Mouse (Mus musculus) lung, embryonic 14.5 days (tissue): ENCODE data around the gene Hoxa7. TPM values are rescaled to one million over a fixed set of nuclear protein-coding genes. Genes with fewer than 3 reads are reported as not detected.
A peak's percentile ranks its signal among the peaks of the same experiment; 100 is the strongest.

Experiments
- ATAC-seq: fragments of 200-750 bp; cut with Nextera tagmentation; 2 replicates; pipeline ENCODE4 v1.8.0; 2017; ENCODE audit warnings: mild to moderate bottlenecking, moderate TSS enrichment, moderate library complexity; ENCODE audit not compliant: insufficient read depth
- DNase-seq: peaks from one replicate; pipeline ENCODE4 v3.0.0-alpha.2; 2015
- H3K27ac ChIP-seq: fragments of 300-500 bp; sonication (generic); 2 replicates; pipeline ENCODE4 v1.5.1; 2014; ENCODE audit warnings: low read depth, mild to moderate bottlenecking, moderate library complexity
- H3K27me3 ChIP-seq: fragments of 300-500 bp; sonication (generic); 2 replicates; pipeline ENCODE4 v1.6.1; 2014; ENCODE audit warnings: low read length, control low read depth; ENCODE audit not compliant: insufficient read depth
- H3K36me3 ChIP-seq: fragments of 300-500 bp; sonication (generic); 2 replicates; pipeline ENCODE4 v1.6.1; 2014; ENCODE audit warnings: control low read depth; ENCODE audit not compliant: insufficient read depth
- H3K4me1 ChIP-seq: fragments of 300-500 bp; sonication (generic); 2 replicates; pipeline ENCODE4 v1.6.1; 2014; ENCODE audit warnings: antibody characterized with exemption, control low read depth; ENCODE audit not compliant: insufficient read depth
- H3K4me2 ChIP-seq: fragments of 300-500 bp; sonication (generic); 2 replicates; pipeline ENCODE4 v1.6.1; 2014; ENCODE audit warnings: mild to moderate bottlenecking
- H3K4me3 ChIP-seq: fragments of 300-500 bp; sonication (generic); 2 replicates; pipeline ENCODE4 v1.5.1; 2014; ENCODE audit warnings: low read depth, low read length
- H3K9ac ChIP-seq: fragments of 300-500 bp; sonication (generic); 2 replicates; pipeline ENCODE4 v1.6.1; 2014
- H3K9me3 ChIP-seq: fragments of 300-500 bp; sonication (generic); 2 replicates; pipeline ENCODE4 v1.6.1; 2016; ENCODE audit warnings: low read depth, low read length, control low read depth
- CTCF ChIP-seq: IDR thresholded peaks from 2 replicates; pipeline ENCODE4 v1.5.1; 2016; ENCODE audit warnings: antibody characterized with exemption, low read depth
- WGBS: fragments of 180-500 bp; shearing (Covaris S2); extraction: QIAGEN DNeasy Blood & Tissue Kit; methylation state at CpG from one replicate; pipeline ENCODE4 v1.1.7; 2014; 5-methylcytosine and 5-hydroxymethylcytosine counted together
- polyA plus RNA-seq: library from polyadenylated mRNA; unstranded; fragments of >200 nt; fragmentation: Nextera tagmentation; extraction: Ambion mirVana; gene quantifications from 2 replicates; pipeline ENCODE4 v1.2.1, GENCODE M21; 2014

Gene Hoxa7
- polyA plus RNA-seq, 1 experiment from 2014 or later = 5.8 TPM

- Histone ChIP-seq H3K4me1 (no peaks in the 10 kb centered on the region; the same call in 1 of the 2 replicates), H3K9me3 (no peaks in the 10 kb centered on the region), H3K9ac (peak overlapping the region; percentile 100), H3K4me3 (peak overlapping the region; percentile 90), H3K4me2 (peak overlapping the region; percentile 87), H3K36me3 (peaks cover 24% of the 10 kb centered on the region), H3K27me3 (peaks cover 73% of the 10 kb centered on the region), H3K27ac (peak overlapping the region; percentile 97)
- TF ChIP-seq CTCF = no peak
- DNase-seq (peak; percentile 53), ATAC-seq (no peak)
- WGBS = 8% methylated on average over 22 of the region's 22 CpGs
Observed at GRCm38 (mm10) chr6:52202362-52203120, 19.1 kb downstream of the Hoxa7 start.

- Histone ChIP-seq H3K4me1 (peaks cover 2% of the 10 kb centered on the region; the same call in 1 of the 2 replicates), H3K9ac (peak overlapping the region; percentile 100), H3K4me3 (peak overlapping the region; percentile 90), H3K27me3 (peaks cover 65% of the 10 kb centered on the region), H3K9me3 (no peaks in the 10 kb centered on the region), H3K27ac (peak overlapping the region; percentile 97), H3K4me2 (peak overlapping the region; percentile 87), H3K36me3 (peaks cover 24% of the 10 kb centered on the region)
- DNase-seq = peak; percentile 49
- no peak for TF ChIP-seq CTCF
- WGBS = 18% methylated on average over 1 of the region's 1 CpGs
- no peak for ATAC-seq
Observed at GRCm38 (mm10) chr6:52201269-52201668, 20.4 kb downstream of the Hoxa7 start.

GRCm38 (mm10) chr6:52200751-52201250 lies 20.9 kb downstream of the Hoxa7 start:
- DNase-seq (peak; percentile 74), ATAC-seq (no peak)
- H3K27ac ChIP-seq = peak overlapping the region; percentile 97
- no peaks in the 10 kb centered on the region for H3K9me3 ChIP-seq
- peak overlapping the region; percentile 100 for H3K9ac ChIP-seq
- TF ChIP-seq CTCF = no peak
- peak overlapping the region; percentile 90 for H3K4me3 ChIP-seq
- H3K4me1 ChIP-seq = peaks cover 6% of the 10 kb centered on the region; the same call in 1 of the 2 replicates
- peak overlapping the region; percentile 87 for H3K4me2 ChIP-seq
- peaks cover 63% of the 10 kb centered on the region for H3K27me3 ChIP-seq
- H3K36me3 ChIP-seq = peaks cover 21% of the 10 kb centered on the region
- 15% methylated on average over 10 of the region's 10 CpGs for WGBS

- Histone ChIP-seq H3K9me3 (no peaks in the 10 kb centered on the region), H3K4me3 (peak overlapping the region; percentile 90), H3K27ac (peak overlapping the region; percentile 97), H3K4me1 (peaks cover 6% of the 10 kb centered on the region; the same call in 1 of the 2 replicates), H3K9ac (peak overlapping the region; percentile 100), H3K36me3 (peaks cover 19% of the 10 kb centered on the region), H3K27me3 (peaks cover 57% of the 10 kb centered on the region), H3K4me2 (peak overlapping the region; percentile 87)
- ATAC-seq (no peak), DNase-seq (peak; percentile 80)
- WGBS = 9% methylated on average over 30 of the region's 30 CpGs
- no peak for TF ChIP-seq CTCF
Observed at GRCm38 (mm10) chr6:52200073-52200750, 21.4 kb downstream of the Hoxa7 start.

GRCm38 (mm10) chr6:52197271-52197670 lies 24.4 kb downstream of the Hoxa7 start:
- H3K27me3 ChIP-seq = peaks cover 38% of the 10 kb centered on the region
- peak overlapping the region; percentile 87 for H3K4me2 ChIP-seq
- H3K36me3 ChIP-seq = peaks cover 15% of the 10 kb centered on the region
- peak; percentile 78 for ATAC-seq
- peak overlapping the region; percentile 97 for H3K27ac ChIP-seq
- peak overlapping the region; percentile 100 for H3K9ac ChIP-seq
- peaks cover 12% of the 10 kb centered on the region for H3K4me1 ChIP-seq
- 2% methylated on average over 10 of the region's 10 CpGs for WGBS
- H3K4me3 ChIP-seq = peak overlapping the region; percentile 18
- H3K9me3 ChIP-seq = no peaks in the 10 kb centered on the region
- DNase-seq = peak; percentile 93
- TF ChIP-seq CTCF = peak; percentile 69

GRCm38 (mm10) chr6:52196811-52197210 lies 24.8 kb downstream of the Hoxa7 start:
- peaks cover 11% of the 10 kb centered on the region for H3K36me3 ChIP-seq
- no peak for TF ChIP-seq CTCF
- H3K4me2 ChIP-seq = peak overlapping the region; percentile 87
- ATAC-seq (0 out of 2 replicates have a peak, but pooled peaks have one; percentile 12), DNase-seq (peak; percentile 70)
- peak overlapping the region; percentile 97 for H3K27ac ChIP-seq
- H3K4me3 ChIP-seq = peak overlapping the region; percentile 18
- WGBS = 6% methylated on average over 9 of the region's 9 CpGs
- H3K27me3 ChIP-seq = peaks cover 35% of the 10 kb centered on the region
- H3K4me1 ChIP-seq = peaks cover 12% of the 10 kb centered on the region
- no peaks in the 10 kb centered on the region for H3K9me3 ChIP-seq
- peak overlapping the region; percentile 38; the same call in 1 of the 2 replicates for H3K9ac ChIP-seq
